Mouse (Mus musculus): ENCODE results near the gene Ablim2.
A peak's percentile ranks its signal among the peaks of the same experiment; 100 is the strongest.

DNA sequence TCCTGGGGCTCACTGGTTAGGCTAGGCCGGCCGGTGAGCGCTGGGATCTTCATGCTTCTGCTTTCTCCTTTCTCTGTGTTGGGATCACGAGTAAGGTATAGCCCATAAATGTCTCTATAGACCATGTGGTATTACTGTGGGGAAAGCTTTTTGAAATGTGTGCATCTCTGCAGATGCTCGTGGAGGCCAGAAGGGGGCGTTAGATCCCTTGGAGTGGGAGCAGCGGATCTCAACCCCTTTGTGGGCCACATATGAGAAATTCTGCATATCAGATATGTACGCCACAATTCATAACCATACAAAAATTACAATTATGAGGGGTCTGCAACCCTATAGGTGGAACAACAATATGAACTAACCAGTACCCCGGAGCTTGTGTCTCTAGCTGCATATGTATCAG lies 131.3 kb downstream of the Ablim2 start:
- TF ChIP-seq CTCF (IDR thresholded peaks at IDR 0.05; ENCODE audit: control insufficient read depth, insufficient read depth, low read length), result peak; percentile 53; the same call in 1 of the 2 replicates
- TF ChIP-seq POLR2A (IDR thresholded peaks at IDR 0.05; ENCODE audit: borderline replicate concordance, control insufficient read depth, low read depth, low read length), result no peak

Measured in bone marrow, adult 2 months (tissue).